In genomic region chr17:33600831-33601230, GRCm38 (mm10) we compare ENCODE assay signal across 27 mouse cellular contexts. TPM values are rescaled to one million over a fixed set of nuclear protein-coding genes. Genes with fewer than 3 reads are reported as not detected.
"Had no signal": no experiment of that assay in that cellular context is flagged by ENCODE, and none has a peak within 500 bp of the region (broad histone marks: within the 10 kb centered on the region; RNA-seq: fewer than 3 reads in every experiment).

No protein-coding gene starts in this region.

- H3K27me3 ChIP-seq: heart, embryonic 12.5 days; hindbrain, embryonic 12.5 days; hindbrain, embryonic 15.5 days; kidney, embryonic 15.5 days; limb, embryonic 13.5 days; limb, embryonic 15.5 days; liver, embryonic 12.5 days had no signal

- H3K4me1 ChIP-seq: heart, embryonic 10.5 days; heart, embryonic 12.5 days; hindbrain, embryonic 10.5 days; hindbrain, embryonic 12.5 days; hindbrain, embryonic 15.5 days; kidney, embryonic 15.5 days; limb, embryonic 13.5 days; limb, embryonic 15.5 days; liver, embryonic 12.5 days had no signal

- DNase-seq: gastrocnemius, postnatal 14 days; heart, adult 2 months; heart, postnatal 10 days; heart, postnatal 4 days; kidney, adult 11 months; kidney, adult 2 months; kidney, adult 9 months; kidney, postnatal 14 days; kidney, postnatal 36 days; layer of hippocampus, adult 9-11 months; layer of hippocampus, postnatal 36 days; left cerebral cortex, postnatal 4 days had no signal

- H3K4me3 ChIP-seq: heart, adult 2 months; heart, embryonic 10.5 days; heart, embryonic 12.5 days; hindbrain, embryonic 10.5 days; hindbrain, embryonic 12.5 days; hindbrain, embryonic 15.5 days; kidney, embryonic 15.5 days; limb, embryonic 13.5 days; limb, embryonic 15.5 days; liver, embryonic 12.5 days had no signal

- H3K9ac ChIP-seq: heart, embryonic 12.5 days; hindbrain, embryonic 12.5 days; hindbrain, embryonic 15.5 days; kidney, embryonic 15.5 days; limb, embryonic 13.5 days; limb, embryonic 15.5 days; liver, embryonic 12.5 days; liver, embryonic 14.5 days had no signal

- H3K36me3 ChIP-seq: heart, embryonic 10.5 days; heart, embryonic 12.5 days; hindbrain, embryonic 10.5 days; hindbrain, embryonic 12.5 days; hindbrain, embryonic 15.5 days; kidney, embryonic 15.5 days; limb, embryonic 13.5 days; limb, embryonic 15.5 days had no signal

- H3K4me2 ChIP-seq: heart, embryonic 12.5 days; hindbrain, embryonic 12.5 days; hindbrain, embryonic 15.5 days; kidney, embryonic 15.5 days; limb, embryonic 13.5 days; limb, embryonic 15.5 days; liver, embryonic 12.5 days had no signal

- H3K9me3 ChIP-seq: hindbrain, embryonic 15.5 days; kidney, embryonic 15.5 days; limb, embryonic 15.5 days had no signal

- ATAC-seq: hindbrain, postnatal 0 days; intestine, embryonic 16.5 days; liver, embryonic 12.5 days had no signal

- H3K27ac ChIP-seq: heart, adult 2 months; heart, embryonic 10.5 days; hindbrain, embryonic 10.5 days; hindbrain, embryonic 12.5 days; hindbrain, embryonic 15.5 days; hindbrain, postnatal 0 days; kidney, embryonic 15.5 days; kidney, postnatal 0 days; limb, embryonic 13.5 days; limb, embryonic 15.5 days; liver, embryonic 12.5 days; liver, embryonic 14.5 days had no signal

RNA-seq across cellular contexts. Expression of gene Pram1, which starts 37.0 kb away (rescaled TPM):
- total RNA-seq: gastrocnemius, postnatal 14 days; heart, postnatal 4 days; hindbrain, postnatal 0 days; left cerebral cortex, postnatal 25 days; liver, adult 2 months had no signal
- polyA plus RNA-seq: kidney, embryonic 15.5 days had no signal
